Mouse (Mus musculus): ENCODE measurements around the gene Zfp69. TPM values are rescaled to one million over a fixed set of nuclear protein-coding genes. Genes with fewer than 3 reads are reported as not detected.
A peak's percentile ranks its signal among the peaks of the same experiment; 100 is the strongest.

Gene Zfp69
- polyA plus RNA-seq, 1 experiment = 2.9 TPM

- no peak overlapping the region for H3K27ac ChIP-seq (ENCODE audit: insufficient read depth, low read length)
- H3K4me3 ChIP-seq (ENCODE audit: low read depth, low read length) = no peak overlapping the region
- H3K27me3 ChIP-seq (ENCODE audit: control insufficient read depth, insufficient read depth, low read length, poor library complexity, severe bottlenecking) = no peaks in the 10 kb centered on the region
- no peak overlapping the region for H3K9ac ChIP-seq (ENCODE audit: low read depth, poor library complexity, severe bottlenecking)
- no peaks in the 10 kb centered on the region for H3K36me3 ChIP-seq (ENCODE audit: control insufficient read depth, insufficient read depth, low read length, poor library complexity, severe bottlenecking)
- TF ChIP-seq CTCF (IDR thresholded peaks at IDR 0.05; ENCODE audit: low read depth, low read length) = no peak
- no peak for TF ChIP-seq POLR2A (IDR thresholded peaks at IDR 0.05; ENCODE audit: insufficient read depth, low read length)
- TF ChIP-seq EP300 (IDR thresholded peaks at IDR 0.05; ENCODE audit: insufficient read depth, low read depth, low read length) = no peak
- no peaks in the 10 kb centered on the region for H3K4me1 ChIP-seq (ENCODE audit: control insufficient read depth, insufficient read depth, low read length)
- H3K9me3 ChIP-seq (replicated peaks; ENCODE audit: control insufficient read depth, insufficient read depth, low read length, poor library complexity, severe bottlenecking) = 0 out of 2 replicates have a peak, but pooled peaks cover 2% of the 10 kb centered on the region
Observed at GRCm38 (mm10) chr4:120948938-120949337, 2.6 kb downstream of the Zfp69 start.

GRCm38 (mm10) chr4:120935006-120935405 lies 16.5 kb downstream of the Zfp69 start:
- no peaks in the 10 kb centered on the region for H3K9me3 ChIP-seq (replicated peaks; ENCODE audit: control insufficient read depth, insufficient read depth, low read length, poor library complexity, severe bottlenecking)
- H3K4me3 ChIP-seq (ENCODE audit: low read depth, low read length) = no peak overlapping the region
- TF ChIP-seq POLR2A (IDR thresholded peaks at IDR 0.05; ENCODE audit: insufficient read depth, low read length) (no peak), CTCF (IDR thresholded peaks at IDR 0.05; ENCODE audit: low read depth, low read length) (no peak), EP300 (IDR thresholded peaks at IDR 0.05; ENCODE audit: insufficient read depth, low read depth, low read length) (no peak)
- no peak overlapping the region for H3K27ac ChIP-seq (ENCODE audit: insufficient read depth, low read length)
- no peaks in the 10 kb centered on the region for H3K36me3 ChIP-seq (ENCODE audit: control insufficient read depth, insufficient read depth, low read length, poor library complexity, severe bottlenecking)
- H3K27me3 ChIP-seq (ENCODE audit: control insufficient read depth, insufficient read depth, low read length, poor library complexity, severe bottlenecking) = no peaks in the 10 kb centered on the region
- no peaks in the 10 kb centered on the region for H3K4me1 ChIP-seq (ENCODE audit: control insufficient read depth, insufficient read depth, low read length)
- no peak overlapping the region for H3K9ac ChIP-seq (ENCODE audit: low read depth, poor library complexity, severe bottlenecking)

DNA sequence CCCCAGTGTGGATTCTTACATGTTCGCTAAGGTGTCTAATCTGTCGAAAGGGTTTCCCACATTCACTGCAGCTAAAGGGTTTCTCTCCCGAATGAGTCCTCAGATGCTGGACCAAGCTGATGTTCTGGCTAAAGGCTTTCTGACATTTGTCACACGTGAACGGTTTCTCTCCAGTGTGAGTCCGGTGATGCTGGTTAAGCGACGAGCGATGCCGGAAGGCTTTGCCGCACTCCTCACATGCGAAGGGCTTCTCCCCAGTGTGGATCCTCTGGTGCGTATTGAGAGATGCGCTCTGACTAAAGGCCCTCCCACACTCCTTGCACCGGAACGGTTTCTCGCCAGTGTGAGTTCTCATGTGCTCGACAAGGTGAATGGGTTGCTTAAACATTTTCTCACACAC lies 20.8 kb downstream of the Zfp69 start:
- no peaks in the 10 kb centered on the region for H3K27me3 ChIP-seq (ENCODE audit: control insufficient read depth, insufficient read depth, low read length, poor library complexity, severe bottlenecking)

GRCm38 (mm10) chr4:120928686-120929085 lies 22.8 kb downstream of the Zfp69 start:
- Histone ChIP-seq H3K9me3 (replicated peaks; ENCODE audit: control insufficient read depth, insufficient read depth, low read length, poor library complexity, severe bottlenecking) (no peaks in the 10 kb centered on the region), H3K36me3 (ENCODE audit: control insufficient read depth, insufficient read depth, low read length, poor library complexity, severe bottlenecking) (no peaks in the 10 kb centered on the region), H3K9ac (ENCODE audit: low read depth, poor library complexity, severe bottlenecking) (no peak overlapping the region), H3K4me3 (ENCODE audit: low read depth, low read length) (no peak overlapping the region), H3K4me1 (ENCODE audit: control insufficient read depth, insufficient read depth, low read length) (no peaks in the 10 kb centered on the region), H3K27ac (ENCODE audit: insufficient read depth, low read length) (no peak overlapping the region), H3K27me3 (ENCODE audit: control insufficient read depth, insufficient read depth, low read length, poor library complexity, severe bottlenecking) (no peaks in the 10 kb centered on the region)
- TF ChIP-seq EP300 (IDR thresholded peaks at IDR 0.05; ENCODE audit: insufficient read depth, low read depth, low read length) (no peak), CTCF (IDR thresholded peaks at IDR 0.05; ENCODE audit: low read depth, low read length) (no peak), POLR2A (IDR thresholded peaks at IDR 0.05; ENCODE audit: insufficient read depth, low read length) (no peak)

More for the DNA sequence above, 20.8 kb downstream of the Zfp69 start:
- Histone ChIP-seq H3K4me3 (ENCODE audit: low read depth, low read length) (no peak overlapping the region), H3K27ac (ENCODE audit: insufficient read depth, low read length) (no peak overlapping the region), H3K9ac (ENCODE audit: low read depth, poor library complexity, severe bottlenecking) (no peak overlapping the region), H3K9me3 (replicated peaks; ENCODE audit: control insufficient read depth, insufficient read depth, low read length, poor library complexity, severe bottlenecking) (no peaks in the 10 kb centered on the region), H3K4me1 (ENCODE audit: control insufficient read depth, insufficient read depth, low read length) (no peaks in the 10 kb centered on the region), H3K36me3 (ENCODE audit: control insufficient read depth, insufficient read depth, low read length, poor library complexity, severe bottlenecking) (no peaks in the 10 kb centered on the region)
- TF ChIP-seq EP300 (IDR thresholded peaks at IDR 0.05; ENCODE audit: insufficient read depth, low read depth, low read length) (no peak), POLR2A (IDR thresholded peaks at IDR 0.05; ENCODE audit: insufficient read depth, low read length) (no peak), CTCF (IDR thresholded peaks at IDR 0.05; ENCODE audit: low read depth, low read length) (no peak)

DNA sequence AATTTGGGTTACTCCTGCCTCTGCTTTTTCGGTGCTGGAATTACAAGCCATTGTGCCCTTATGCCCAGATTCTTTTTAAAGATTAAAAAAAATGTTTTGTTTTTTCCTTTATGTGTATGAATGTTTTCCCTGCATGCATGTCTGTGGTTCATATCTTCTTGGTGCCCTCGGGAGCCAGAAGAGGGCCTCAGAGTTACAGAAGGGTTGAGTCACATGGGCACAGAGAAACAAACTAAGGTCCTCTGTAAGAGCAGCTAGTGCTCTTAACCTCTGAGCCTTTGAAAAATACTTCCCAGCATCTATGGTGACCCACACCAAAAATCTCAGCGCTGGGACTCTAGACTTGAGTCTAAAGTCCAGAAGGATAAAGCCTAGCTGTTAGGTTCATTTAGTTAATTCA lies 26.1 kb downstream of the Zfp69 start:
- Histone ChIP-seq H3K36me3 (ENCODE audit: control insufficient read depth, insufficient read depth, low read length, poor library complexity, severe bottlenecking) (peaks cover 7% of the 10 kb centered on the region), H3K27ac (ENCODE audit: insufficient read depth, low read length) (no peak overlapping the region), H3K9me3 (replicated peaks; ENCODE audit: control insufficient read depth, insufficient read depth, low read length, poor library complexity, severe bottlenecking) (no peaks in the 10 kb centered on the region), H3K4me3 (ENCODE audit: low read depth, low read length) (no peak overlapping the region), H3K27me3 (ENCODE audit: control insufficient read depth, insufficient read depth, low read length, poor library complexity, severe bottlenecking) (no peaks in the 10 kb centered on the region), H3K4me1 (ENCODE audit: control insufficient read depth, insufficient read depth, low read length) (no peaks in the 10 kb centered on the region), H3K9ac (ENCODE audit: low read depth, poor library complexity, severe bottlenecking) (peak overlapping the region; percentile 59)
- TF ChIP-seq CTCF (IDR thresholded peaks at IDR 0.05; ENCODE audit: low read depth, low read length) = no peak
- TF ChIP-seq EP300 (IDR thresholded peaks at IDR 0.05; ENCODE audit: insufficient read depth, low read depth, low read length) = no peak
- no peak for TF ChIP-seq POLR2A (IDR thresholded peaks at IDR 0.05; ENCODE audit: insufficient read depth, low read length)

- Histone ChIP-seq H3K9ac (ENCODE audit: low read depth, poor library complexity, severe bottlenecking) (peak within 1 kb of the TSS; percentile 59), H3K27ac (ENCODE audit: insufficient read depth, low read length) (peak within 1 kb of the TSS; percentile 11; the same call in 1 of the 2 replicates), H3K9me3 (replicated peaks; ENCODE audit: control insufficient read depth, insufficient read depth, low read length, poor library complexity, severe bottlenecking) (no peaks in the 10 kb centered on the region), H3K36me3 (ENCODE audit: control insufficient read depth, insufficient read depth, low read length, poor library complexity, severe bottlenecking) (peaks cover 7% of the 10 kb centered on the region), H3K4me1 (ENCODE audit: control insufficient read depth, insufficient read depth, low read length) (no peaks in the 10 kb centered on the region), H3K27me3 (ENCODE audit: control insufficient read depth, insufficient read depth, low read length, poor library complexity, severe bottlenecking) (no peaks in the 10 kb centered on the region), H3K4me3 (ENCODE audit: low read depth, low read length) (peak within 1 kb of the TSS; percentile 96)
- TF ChIP-seq POLR2A (IDR thresholded peaks at IDR 0.05; ENCODE audit: insufficient read depth, low read length) (peak; percentile 92), CTCF (IDR thresholded peaks at IDR 0.05; ENCODE audit: low read depth, low read length) (no peak), EP300 (IDR thresholded peaks at IDR 0.05; ENCODE audit: insufficient read depth, low read depth, low read length) (peak; percentile 34; the same call in 1 of the 2 replicates)
Observed at GRCm38 (mm10) chr4:120924554-120925299, 26.8 kb downstream of the Zfp69 start, which contains the start of gene Exo5. Gene Exo5, minus strand, starts transcription at chr4:120925017.

All from ES-Bruce4 (cell line).